Mouse (Mus musculus): Measurements from ENCODE around the gene Rpl36-ps4. TPM values are rescaled to one million over a fixed set of nuclear protein-coding genes. Genes with fewer than 3 reads are reported as not detected.
A peak's percentile ranks its signal among the peaks of the same experiment; 100 is the strongest.
"Not testable (repeated sequence)": the region's sequence is repeated elsewhere in the genome, so short reads cannot be mapped to it uniquely, and the experiment has no call there.

Rpl36-ps4 gene
- polyA plus RNA-seq, 1 experiment from 2014 or later, result not detected

- ATAC-seq (ENCODE audit: low read depth); H3K4me2 ChIP-seq (ENCODE audit: low read depth, low read length); H3K9ac ChIP-seq (ENCODE audit: low read length); H3K27ac ChIP-seq (ENCODE audit: low read length); H3K4me3 ChIP-seq (ENCODE audit: low read length); H3K27me3 ChIP-seq (ENCODE audit: control insufficient read depth, insufficient read depth, low read depth, low read length); H3K9me3 ChIP-seq (ENCODE audit: control insufficient read depth, low read length); H3K36me3 ChIP-seq (ENCODE audit: control insufficient read depth, insufficient read depth, low read length); H3K4me1 ChIP-seq (replicated peaks; ENCODE audit: control insufficient read depth, insufficient read depth, low read length): not testable (repeated sequence)
- WGBS, result 65% methylated on average over 5 of the region's 5 CpGs
Observed at GRCm38 (mm10) chr17:87959931-87960330, 39.2 kb downstream of the Rpl36-ps4 start.

GRCm38 (mm10) chr17:87963081-87964075, 42.6 kb downstream of the Rpl36-ps4 start:
- Histone ChIP-seq H3K27me3 (ENCODE audit: control insufficient read depth, insufficient read depth, low read depth, low read length) (no peaks in the 10 kb centered on the region), H3K4me1 (replicated peaks; ENCODE audit: control insufficient read depth, insufficient read depth, low read length) (no peaks in the 10 kb centered on the region), H3K27ac (ENCODE audit: low read length) (no peak overlapping the region), H3K36me3 (ENCODE audit: control insufficient read depth, insufficient read depth, low read length) (no peaks in the 10 kb centered on the region), H3K9ac (ENCODE audit: low read length) (no peak overlapping the region), H3K9me3 (ENCODE audit: control insufficient read depth, low read length) (no peaks in the 10 kb centered on the region), H3K4me2 (ENCODE audit: low read depth, low read length) (no peak overlapping the region), H3K4me3 (ENCODE audit: low read length) (no peak overlapping the region)
- WGBS, result 88% methylated on average over 13 of the region's 14 CpGs
- ATAC-seq (ENCODE audit: low read depth), result no peak

DNA sequence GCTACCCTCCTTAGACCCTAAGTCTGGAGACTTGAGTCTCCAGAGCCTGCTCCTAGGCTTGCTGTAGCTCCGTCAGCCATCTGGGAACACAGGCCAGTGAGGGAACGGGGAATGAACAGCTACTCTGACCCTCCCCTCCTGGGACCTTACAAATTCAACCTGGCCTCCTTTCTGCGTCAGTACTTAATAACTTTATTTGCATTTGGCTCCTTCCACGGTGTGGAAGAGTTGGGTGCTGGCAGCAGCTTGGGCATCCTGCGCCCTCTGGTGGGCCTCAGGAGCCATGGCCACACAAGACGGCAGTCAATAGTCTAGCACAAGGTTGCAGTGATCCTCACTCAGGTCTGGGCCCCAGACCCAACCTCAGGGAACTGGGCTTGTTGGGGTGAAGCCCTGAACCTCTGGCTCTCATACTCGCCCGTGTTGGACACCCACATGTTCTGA, 47.7 kb downstream of the Rpl36-ps4 start:
- H3K27ac ChIP-seq (ENCODE audit: low read length); H3K36me3 ChIP-seq (ENCODE audit: control insufficient read depth, insufficient read depth, low read length); H3K9ac ChIP-seq (ENCODE audit: low read length); H3K4me2 ChIP-seq (ENCODE audit: low read depth, low read length); H3K9me3 ChIP-seq (ENCODE audit: control insufficient read depth, low read length); H3K27me3 ChIP-seq (ENCODE audit: control insufficient read depth, insufficient read depth, low read depth, low read length); H3K4me1 ChIP-seq (replicated peaks; ENCODE audit: control insufficient read depth, insufficient read depth, low read length); H3K4me3 ChIP-seq (ENCODE audit: low read length): not testable (repeated sequence)
- WGBS, result 22% methylated on average over 6 of the region's 8 CpGs
- ATAC-seq (ENCODE audit: low read depth), result peak; percentile 83

Other genes starting within 250 kb of the Rpl36-ps4 start
- 68.8 TPM in 2 replicates for gene Msh2, start 248.6 kb upstream of the Rpl36-ps4 start, polyA plus RNA-seq (2015; fragmentation: Nextera tagmentation; extraction: Ambion mirVana)
- not detected in 2 replicates for gene Kcnk12, start 123.0 kb upstream of the Rpl36-ps4 start, polyA plus RNA-seq (2015; fragmentation: Nextera tagmentation; extraction: Ambion mirVana)
- gene Msh6, start 54.1 kb downstream of the Rpl36-ps4 start, polyA plus RNA-seq (2015; fragmentation: Nextera tagmentation; extraction: Ambion mirVana), result 43.2 and 44.8 TPM in 2 replicates
- gene Fbxo11, start 144.3 kb downstream of the Rpl36-ps4 start, polyA plus RNA-seq (2015; fragmentation: Nextera tagmentation; extraction: Ambion mirVana), result 13.6 and 15.1 TPM in 2 replicates